Mouse (Mus musculus) erythroid progenitor cell, adult 5-6 weeks (primary cell): ENCODE data around the gene Mical2. TPM values are rescaled to one million over a fixed set of nuclear protein-coding genes. Genes with fewer than 3 reads are reported as not detected.

Experiments used
- ATAC-seq: replicated peaks from 2 replicates; pipeline ENCODE4 v1.8.0; 2016; ENCODE audit warnings: moderate number of reproducible peaks, mild to moderate bottlenecking, moderate TSS enrichment, inconsistent platforms; ENCODE audit not compliant: poor library complexity, low FRiP score, severe bottlenecking
- total RNA-seq, 2 experiments: library from RNA; stranded (forward) in 1 of 2; stranded (reverse) in 1 of 2; fragments of 150-400 nt in 1 of 2; fragments of 186-747, 209-891 nt in 1 of 2; gene quantifications; 2 replicates each; pipeline versions ENCODE4 v1.2.3 to v1.2.4; 2015 to 2017; ENCODE audit warnings: low replicate concordance in 2 of 2

Mical2 gene
- total RNA-seq, 2 experiments from 2014 or later = not detected

GRCm38 (mm10) chr7:112207717-112208116, 17.9 kb upstream of the Mical2 start:
- ATAC-seq = no peak

GRCm38 (mm10) chr7:112208323-112209167, 17.1 kb upstream of the Mical2 start:
- ATAC-seq = no peak

- ATAC-seq = no peak
Observed at GRCm38 (mm10) chr7:112209621-112210020, 16.0 kb upstream of the Mical2 start.

- ATAC-seq = no peak
Observed at GRCm38 (mm10) chr7:112212921-112213721, 12.5 kb upstream of the Mical2 start.

- no peak for ATAC-seq
Observed at GRCm38 (mm10) chr7:112215871-112216270, 9.8 kb upstream of the Mical2 start.

GRCm38 (mm10) chr7:112216720-112217119, 8.9 kb upstream of the Mical2 start:
- ATAC-seq = no peak

- no peak for ATAC-seq
Observed at GRCm38 (mm10) chr7:112217208-112217607, 8.4 kb upstream of the Mical2 start.

GRCm38 (mm10) chr7:112222733-112223524, 2.7 kb upstream of the Mical2 start:
- ATAC-seq = no peak

- no peak for ATAC-seq
Observed at GRCm38 (mm10) chr7:112224854-112225253, 802 bp upstream of the Mical2 start.

- no peak for ATAC-seq
Observed at GRCm38 (mm10) chr7:112226446-112227265, 1.0 kb downstream of the Mical2 start.

GRCm38 (mm10) chr7:112227266-112227562, 1.6 kb downstream of the Mical2 start:
- no peak for ATAC-seq

- ATAC-seq = no peak
Observed at GRCm38 (mm10) chr7:112228827-112229498, 3.3 kb downstream of the Mical2 start.

GRCm38 (mm10) chr7:112231731-112232130, 6.1 kb downstream of the Mical2 start:
- ATAC-seq = no peak

GRCm38 (mm10) chr7:112233345-112234005, 7.8 kb downstream of the Mical2 start:
- no peak for ATAC-seq

- no peak for ATAC-seq
Observed at GRCm38 (mm10) chr7:112234410-112234809, 8.8 kb downstream of the Mical2 start.

- no peak for ATAC-seq
Observed at GRCm38 (mm10) chr7:112235493-112235892, 9.8 kb downstream of the Mical2 start.

- no peak for ATAC-seq
Observed at GRCm38 (mm10) chr7:112237211-112237610, 11.6 kb downstream of the Mical2 start.

GRCm38 (mm10) chr7:112237868-112238267, 12.2 kb downstream of the Mical2 start:
- ATAC-seq = no peak
